Mouse (Mus musculus): ENCODE measurements around the gene Gjc1. TPM values are rescaled to one million over a fixed set of nuclear protein-coding genes. Genes with fewer than 3 reads are reported as not detected.
A peak's percentile ranks its signal among the peaks of the same experiment; 100 is the strongest.

Gjc1 gene
- total RNA-seq, 2 experiments from 2014 or later, result 4.6 to 5.8 TPM

- DNase-seq, result peak; percentile 72 to 86
- intact Hi-C loops (cut with DNase I), result loop anchor here (1.0 to 5.0 kb wide), 2 partner anchors 90 to 223 kb away; no protein-coding TSS in a partner anchor
Measured at GRCm38 (mm10) chr11:102773713-102774611, 45.5 kb downstream of the Gjc1 start.

- intact Hi-C loops (cut with DNase I), result loop anchor here (5.0 kb wide), 1 partner anchor 224 kb away; no protein-coding TSS in a partner anchor
- DNase-seq, result no peak
Measured at GRCm38 (mm10) chr11:102772771-102773700, 46.5 kb downstream of the Gjc1 start.

GRCm38 (mm10) chr11:102771916-102772714, 47.4 kb downstream of the Gjc1 start:
- intact Hi-C loops (cut with DNase I), result loop anchor here (5.0 kb wide), 1 partner anchor 225 kb away; no protein-coding TSS in a partner anchor
- no peak for DNase-seq

GRCm38 (mm10) chr11:102770662-102771435, 48.7 kb downstream of the Gjc1 start:
- no peak for DNase-seq
- intact Hi-C loops (cut with DNase I), result loop anchor here (5.0 kb wide), 1 partner anchor 226 kb away; no protein-coding TSS in a partner anchor

- intact Hi-C loops (cut with DNase I), result loop anchor here (5.0 kb wide), 1 partner anchor 227 kb away; no protein-coding TSS in a partner anchor
- no peak for DNase-seq
Measured at GRCm38 (mm10) chr11:102769993-102770661, 49.4 kb downstream of the Gjc1 start.

- no peak for DNase-seq
- intact Hi-C loops (cut with DNase I), result no loop called here
Measured at GRCm38 (mm10) chr11:102769141-102769540, 50.4 kb downstream of the Gjc1 start.

- no peak for DNase-seq
- intact Hi-C loops (cut with DNase I), result no loop called here
Measured at GRCm38 (mm10) chr11:102767055-102767670, 52.3 kb downstream of the Gjc1 start.

GRCm38 (mm10) chr11:102765416-102765815, 54.1 kb downstream of the Gjc1 start:
- DNase-seq, result no peak
- intact Hi-C loops (cut with DNase I), result no loop called here

GRCm38 (mm10) chr11:102763009-102763767, 56.3 kb downstream of the Gjc1 start:
- intact Hi-C loops (cut with DNase I), result no loop called here
- DNase-seq, result no peak

GRCm38 (mm10) chr11:102762248-102762647, 57.3 kb downstream of the Gjc1 start:
- intact Hi-C loops (cut with DNase I), result no loop called here
- DNase-seq, result no peak

- intact Hi-C loops (cut with DNase I), result no loop called here
- DNase-seq, result no peak
Measured at GRCm38 (mm10) chr11:102761309-102762210, 57.9 kb downstream of the Gjc1 start, which contains the start of gene Adam11. Adam11 (plus strand) TSS chr11:102761439.

GRCm38 (mm10) chr11:102760805-102761308, 58.6 kb downstream of the Gjc1 start:
- intact Hi-C loops (cut with DNase I), result no loop called here
- no peak for DNase-seq

- intact Hi-C loops (cut with DNase I), result no loop called here
- DNase-seq, result no peak
Measured at GRCm38 (mm10) chr11:102758977-102759376, 60.5 kb downstream of the Gjc1 start.

- no peak for DNase-seq
- intact Hi-C loops (cut with DNase I), result no loop called here
Measured at GRCm38 (mm10) chr11:102755391-102755790, 64.1 kb downstream of the Gjc1 start.

- DNase-seq, result no peak
Measured at GRCm38 (mm10) chr11:102754416-102754815, 65.1 kb downstream of the Gjc1 start.

More at GRCm38 (mm10) chr11:102754416-102754815, 65.1 kb downstream of the Gjc1 start:
- intact Hi-C loops (cut with DNase I), result no loop called here
